Mouse (Mus musculus) small intestine, adult 10 weeks (tissue): ENCODE data around the gene Nptn. TPM values are rescaled to one million over a fixed set of nuclear protein-coding genes. Genes with fewer than 3 reads are reported as not detected.

ENCODE experiments used
- polyA plus RNA-seq: library from polyadenylated mRNA; stranded (reverse); fragments of 350-450 nt; fragmentation: Illumina TruSeq; extraction: RNeasy Lipid Tissue Mini Kit (QIAGEN cat#74804); gene quantifications from one replicate; pipeline ENCODE4 v1.2.3, GENCODE M21; 2014; ENCODE audit warnings: low replicate concordance

Gene Nptn
- 777 TPM for polyA plus RNA-seq

GRCm38 (mm10) chr9:58581958-58582540 lies at the start of gene Nptn:
Nptn (plus strand) TSS chr9:58582240.

DNA sequence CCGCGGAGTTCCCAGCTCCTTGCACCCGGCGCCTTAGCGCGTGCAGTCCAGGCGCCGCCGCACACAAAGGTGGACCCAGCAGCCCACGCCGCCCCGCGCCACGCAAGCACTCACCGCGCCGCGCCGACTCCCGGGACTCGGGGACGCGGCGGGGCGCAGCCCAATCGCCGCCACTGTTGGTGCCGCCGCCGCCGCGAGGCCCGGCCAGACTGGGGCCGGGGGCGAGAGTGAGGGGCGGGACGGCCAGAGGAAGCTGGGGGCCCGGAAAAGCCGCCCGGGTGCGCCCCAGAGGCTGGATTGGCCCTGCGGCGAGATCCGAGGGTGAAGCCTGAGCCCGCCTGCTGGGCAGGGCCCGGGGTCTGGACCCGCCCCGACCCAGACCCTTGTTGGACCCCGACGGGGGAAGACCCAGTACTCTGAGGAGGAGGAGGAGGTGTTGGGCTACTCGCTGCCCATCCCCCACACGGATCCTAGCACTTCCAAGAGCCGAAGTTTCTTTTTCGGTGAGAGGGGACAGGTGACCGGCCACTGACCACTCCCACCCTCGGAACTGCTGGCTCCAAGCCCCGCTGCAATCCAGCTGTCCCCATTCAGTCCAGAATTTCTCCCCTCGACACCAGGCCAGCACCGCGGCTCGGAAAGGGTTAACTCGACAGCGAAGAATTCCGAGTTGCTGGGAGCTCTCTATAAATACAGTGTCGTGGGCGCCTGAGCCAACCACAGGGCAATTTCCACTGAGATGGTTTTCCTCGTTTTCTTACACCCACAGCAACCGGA lies 26.9 kb upstream of the Nptn start, which contains the start of gene Cd276:
TSS of gene Cd276 (minus strand) at position 530 of the 777 bp plus-strand sequence.

Other genes with a start within 250 kb of the Nptn start
- not detected for gene Tbc1d21, start 211.8 kb upstream of the Nptn start, polyA plus RNA-seq
- not detected for gene Insyn1, start 93.6 kb upstream of the Nptn start, polyA plus RNA-seq
- gene Cd276, start 26.8 kb upstream of the Nptn start, polyA plus RNA-seq = 1.0 TPM
- not detected for gene Rec114, start 161.7 kb downstream of the Nptn start, polyA plus RNA-seq
- gene Hcn4, start 241.2 kb downstream of the Nptn start, polyA plus RNA-seq = 0.22 TPM